Mouse (Mus musculus): Measurements from ENCODE around the gene Scn1b.

Gene Scn1b

DNA sequence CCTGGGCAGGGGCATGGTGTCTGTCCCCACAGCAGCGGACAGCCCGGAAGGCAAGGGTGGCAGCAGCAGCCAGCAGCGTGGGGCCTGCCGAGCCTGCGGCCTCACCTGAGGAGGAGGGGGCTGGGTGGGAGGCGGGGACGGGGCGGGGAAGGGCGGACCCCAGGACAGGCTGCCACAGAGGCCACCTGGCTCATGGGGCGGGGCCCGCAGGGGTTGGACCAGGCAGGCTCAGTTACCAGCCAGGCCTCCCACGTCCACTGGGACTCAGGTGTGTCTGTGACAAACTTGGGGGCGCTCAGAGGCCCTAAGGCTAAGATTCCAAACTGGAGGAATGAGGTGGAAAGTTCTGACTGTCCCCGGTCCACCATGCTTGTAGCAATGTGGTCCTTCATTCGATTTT is 11.6 kb downstream of the Scn1b start, which contains the start of gene Hpn:
Gene Hpn (minus strand): TSS at position 109 of the 400 bp plus-strand sequence.
- DNase-seq, result peak; percentile 84

DNA sequence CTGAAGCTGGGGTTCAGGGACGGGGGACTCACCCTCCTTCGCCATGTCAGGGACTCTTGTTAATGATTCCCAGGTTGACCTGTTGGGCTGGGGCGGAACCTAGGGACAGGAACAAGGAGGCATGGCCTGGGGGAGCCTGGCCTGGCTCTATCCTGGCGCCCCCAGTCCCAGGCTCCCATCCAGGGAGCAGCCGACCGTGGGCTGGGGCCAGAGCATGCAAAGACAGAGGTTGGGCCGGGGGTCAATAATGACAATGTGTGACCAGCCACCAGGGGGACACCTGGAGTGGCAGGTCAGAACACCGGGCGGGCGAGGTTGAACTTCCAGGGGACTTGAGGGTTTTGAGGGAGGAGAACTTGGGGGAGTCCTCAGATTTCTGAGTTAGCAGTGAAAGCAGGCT is 12.2 kb downstream of the Scn1b start:
- peak; percentile 62 for DNase-seq

DNA sequence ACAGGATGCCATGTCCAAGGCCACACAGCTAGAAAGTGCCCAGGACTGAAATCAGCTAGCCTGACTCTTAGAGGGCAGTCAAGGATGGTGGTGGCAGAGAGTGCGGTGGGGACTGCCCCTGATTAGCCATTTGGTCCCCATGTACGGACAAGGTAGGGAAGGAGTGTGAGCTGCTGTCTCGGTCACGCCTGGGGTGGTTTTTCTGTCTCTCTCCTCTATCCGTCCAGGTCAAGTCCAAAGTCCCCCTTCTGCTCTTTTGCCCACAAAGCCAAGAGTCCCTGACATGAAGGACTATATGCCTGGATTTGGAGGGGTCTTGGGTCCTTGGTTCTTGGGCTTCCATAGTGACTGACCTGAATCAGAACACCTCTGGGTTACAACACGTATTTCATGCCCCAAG is 13.0 kb downstream of the Scn1b start:
- DNase-seq, result peak; percentile 50

DNA sequence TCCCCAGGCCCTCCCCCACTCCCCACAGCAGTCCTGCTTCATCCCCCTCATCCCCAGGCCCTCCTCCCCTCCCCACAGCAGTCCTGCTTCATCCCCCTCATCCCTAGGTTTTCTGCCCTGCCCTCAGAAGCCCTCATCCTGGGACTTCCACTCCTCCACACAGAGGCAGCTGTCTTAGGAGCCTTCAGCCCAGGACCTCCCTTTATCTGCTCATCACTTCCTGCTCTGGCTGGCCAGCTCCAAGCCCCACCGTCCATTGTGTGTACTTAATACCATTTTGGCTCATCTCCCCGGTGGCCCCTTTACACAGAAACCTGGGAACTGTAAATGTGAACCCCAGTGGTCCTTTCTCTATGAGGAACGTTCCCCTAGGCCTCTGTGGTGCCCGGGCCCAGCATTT is 14.8 kb downstream of the Scn1b start:
- DNase-seq, result peak; percentile 55

DNA sequence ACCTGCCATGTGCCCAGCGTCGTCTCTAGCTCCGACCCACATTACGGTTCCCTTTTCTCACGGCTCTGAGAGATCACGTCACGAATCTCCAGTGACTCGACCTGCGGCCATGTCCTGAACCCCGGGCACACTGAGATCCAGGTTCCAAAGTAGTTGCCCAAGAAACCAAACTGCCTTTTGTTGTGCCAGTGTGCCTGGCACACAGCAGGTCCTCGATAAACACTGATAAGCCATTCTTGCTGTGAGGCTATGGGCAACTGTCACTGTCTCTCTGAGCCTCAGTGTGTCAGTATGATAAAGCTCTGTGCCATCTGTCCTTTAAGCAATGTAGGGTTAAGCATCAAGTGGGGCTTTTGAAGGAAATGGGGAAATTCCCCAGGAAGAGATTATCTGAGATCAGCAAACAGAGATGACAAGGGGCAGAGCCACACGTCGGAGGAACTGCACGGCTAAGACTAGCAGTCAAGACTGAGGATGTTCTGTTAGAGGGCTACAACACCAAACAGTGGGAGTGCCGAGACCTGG is 15.9 kb downstream of the Scn1b start:
- DNase-seq, result no peak

DNA sequence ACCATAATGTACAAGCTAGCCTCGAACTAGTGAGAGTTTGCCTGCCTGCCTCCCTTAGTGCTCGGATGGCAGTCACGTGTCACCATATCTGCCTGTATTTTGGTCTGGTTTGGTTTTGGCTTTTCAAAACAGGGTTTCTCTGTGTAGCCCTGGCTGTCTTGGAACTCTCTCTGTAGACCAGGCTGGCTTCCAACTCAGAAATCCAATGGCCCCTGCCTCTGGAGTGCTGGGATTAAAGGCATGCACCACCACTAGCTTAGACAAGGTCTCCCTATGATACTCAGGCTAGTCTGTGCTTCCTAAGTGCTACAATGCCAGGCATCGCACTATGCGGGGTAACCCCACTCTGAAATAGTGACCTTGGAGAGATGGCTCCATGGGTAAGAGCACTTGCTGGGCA is 17.0 kb downstream of the Scn1b start:
- DNase-seq, result no peak

DNA sequence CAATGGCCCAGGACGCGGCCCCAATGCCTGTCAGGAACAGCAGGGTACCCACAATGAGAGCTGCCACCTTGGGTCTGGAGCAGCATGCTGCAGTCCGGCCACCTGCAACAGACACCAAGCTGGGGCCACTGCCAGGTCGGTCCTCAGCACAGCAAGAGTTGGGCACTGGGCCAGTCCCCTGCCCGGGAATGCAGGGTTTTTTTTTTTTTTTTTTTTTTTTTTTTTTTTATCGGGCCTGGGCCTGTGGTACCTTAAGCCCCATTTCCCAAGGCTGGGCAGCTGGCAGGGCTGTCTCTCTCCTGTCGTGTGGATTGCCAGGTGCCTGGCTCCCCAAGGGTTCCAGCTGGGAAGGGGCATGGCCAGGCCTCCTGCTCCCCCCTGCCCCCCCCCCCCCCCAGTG is 17.7 kb downstream of the Scn1b start:
- DNase-seq, result peak; percentile 84

DNA sequence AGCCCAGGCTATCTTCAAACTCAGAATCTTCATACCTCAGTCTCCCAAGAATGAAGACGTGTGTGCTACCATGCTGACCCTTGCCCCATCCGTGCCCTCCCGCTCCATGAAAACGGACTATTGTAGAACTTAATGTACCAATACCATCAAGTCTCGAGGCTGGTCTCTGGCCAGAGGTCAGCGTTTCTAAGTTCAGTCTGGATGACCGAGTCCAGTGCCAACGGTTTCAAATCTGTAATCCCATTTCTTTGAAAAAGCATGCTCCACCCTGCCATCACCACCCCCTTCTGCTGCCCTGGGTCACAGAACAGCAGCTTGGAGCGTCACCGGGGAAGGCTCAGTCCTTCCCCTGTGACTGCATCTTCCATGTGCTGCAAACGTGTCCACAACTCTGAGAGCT is 19.0 kb downstream of the Scn1b start:
- no peak for DNase-seq

DNA sequence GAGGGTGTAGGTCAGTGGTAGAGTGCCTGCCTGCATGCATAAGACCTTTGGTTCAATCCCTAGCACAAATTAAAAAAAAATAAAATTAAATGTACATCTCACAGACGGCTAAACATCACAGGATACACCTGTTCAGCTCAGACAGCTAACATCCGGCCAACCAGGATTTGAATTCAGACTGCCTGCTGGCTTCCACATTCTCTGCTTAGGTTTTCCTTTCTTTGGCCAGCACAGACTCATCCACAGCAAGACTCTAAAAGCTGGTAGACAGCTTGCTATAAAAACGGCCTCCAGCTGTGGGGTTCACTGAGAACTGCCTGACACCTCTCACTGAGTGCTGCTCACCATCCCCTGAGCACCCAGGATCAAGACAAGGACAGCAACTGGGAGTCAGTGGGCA is 20.6 kb downstream of the Scn1b start:
- DNase-seq, result no peak

DNA sequence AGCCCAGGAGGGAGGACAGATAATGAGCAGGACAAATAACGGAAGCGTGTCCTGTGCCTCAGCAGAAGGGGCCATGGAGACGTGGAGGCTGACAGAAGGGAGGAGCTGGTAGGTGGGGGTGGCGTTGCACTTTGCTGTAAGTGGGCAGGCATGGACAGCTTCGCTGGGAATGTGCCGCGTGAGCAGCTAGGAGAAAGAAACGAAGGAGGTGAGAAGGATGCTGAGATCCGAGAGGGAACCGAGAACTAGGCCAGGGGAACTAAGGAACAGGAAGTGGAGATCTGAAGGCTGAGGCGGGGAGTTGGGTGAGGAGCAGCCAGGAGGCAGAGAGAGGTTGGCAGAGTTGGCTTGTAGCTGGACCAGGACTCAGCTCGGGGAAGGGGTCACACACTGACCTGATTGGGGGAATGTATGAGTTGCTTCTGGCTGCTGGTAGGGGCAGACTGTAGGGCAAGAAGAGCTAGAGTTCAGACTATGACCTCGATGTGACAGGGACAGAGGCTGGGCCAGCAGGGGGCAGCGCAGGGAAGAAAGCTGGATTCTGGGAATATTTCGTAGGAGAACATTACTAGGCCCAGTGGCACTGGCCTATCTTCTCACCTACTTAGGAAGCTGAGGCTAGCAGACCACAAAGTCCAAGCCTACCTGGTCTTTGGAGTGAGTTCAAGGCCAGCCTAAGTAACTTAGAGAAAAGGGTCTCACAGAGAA is 21.6 kb downstream of the Scn1b start:
- DNase-seq, result peak; percentile 81

DNA sequence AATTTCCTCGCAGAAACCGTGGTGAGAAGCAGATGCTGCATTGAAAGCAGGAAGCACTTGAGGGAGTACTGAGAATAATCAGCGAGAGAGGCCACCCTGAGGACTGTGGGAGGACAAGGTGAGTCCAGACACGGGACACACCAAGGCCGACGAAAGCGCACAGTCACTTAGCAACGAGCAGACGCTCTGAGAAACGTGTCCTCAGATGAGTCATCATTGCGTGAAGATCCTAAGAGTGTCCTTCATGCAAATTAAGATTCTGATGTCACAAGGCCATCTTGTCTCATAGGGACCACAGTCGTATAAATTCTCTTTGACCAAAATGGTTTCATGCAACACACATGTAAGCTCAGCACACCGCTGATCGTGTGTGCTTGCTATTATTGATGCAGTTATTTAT is 26.0 kb downstream of the Scn1b start:
- DNase-seq, result no peak

DNA sequence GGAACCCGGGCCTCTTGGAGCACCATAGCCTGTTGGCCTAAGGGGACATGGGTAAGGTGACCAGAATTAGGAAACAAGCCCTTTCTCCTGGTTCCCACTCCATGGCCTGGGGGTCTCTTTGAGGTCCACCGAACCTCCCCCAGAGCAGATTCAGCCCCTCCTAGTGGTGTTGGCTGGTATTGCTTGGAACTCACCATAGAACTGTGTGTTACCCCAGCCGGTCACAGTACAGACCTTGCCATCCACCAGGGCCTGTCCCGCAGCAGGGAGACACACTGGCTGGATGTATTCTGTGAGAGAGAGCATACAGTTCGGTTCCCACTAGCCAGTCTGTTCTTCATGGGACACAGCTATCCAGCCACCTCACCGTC is 27.2 kb downstream of the Scn1b start:
- DNase-seq, result no peak

DNA sequence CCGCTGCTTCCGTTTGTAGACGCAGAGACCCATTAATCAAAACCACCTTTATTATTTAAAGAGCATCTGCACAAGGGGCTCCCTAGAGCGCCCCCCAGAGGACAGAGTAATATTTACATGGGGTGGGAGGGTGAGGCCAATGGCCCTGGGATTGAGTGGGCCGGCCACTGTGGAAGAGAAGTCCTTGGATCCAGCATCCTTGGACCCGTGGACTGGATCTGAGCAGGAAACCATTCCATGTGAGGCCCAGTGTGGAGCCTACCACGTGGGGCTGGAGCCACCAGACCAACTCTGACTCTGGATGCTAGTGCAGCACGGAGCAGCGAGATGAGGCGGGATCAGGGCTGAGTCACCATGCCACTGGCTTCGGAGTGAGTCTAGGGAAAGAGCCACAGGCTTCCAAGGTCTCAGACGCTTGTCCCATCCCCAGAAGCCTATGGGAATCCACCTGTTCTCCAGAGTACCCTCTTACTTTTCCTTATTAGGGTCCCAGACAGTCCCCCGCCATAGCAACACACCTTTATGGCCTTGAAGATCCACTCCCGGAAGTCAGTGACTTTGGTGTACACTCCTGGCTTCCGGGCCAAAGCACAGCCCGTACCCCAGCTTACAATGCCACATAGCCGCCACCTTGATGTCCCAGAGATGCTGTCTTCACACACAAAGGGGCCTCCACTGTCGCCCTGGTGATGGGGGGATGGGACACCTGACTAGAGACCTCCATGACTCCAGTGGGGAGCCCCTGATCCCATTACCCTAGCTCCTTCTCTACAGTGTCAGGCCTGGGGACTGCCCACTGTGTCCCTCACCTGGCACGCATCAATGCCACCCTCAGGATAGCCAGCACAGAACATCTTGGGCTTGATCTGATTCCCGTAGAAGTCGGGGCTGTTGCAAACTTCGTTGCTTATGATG is 27.8 kb downstream of the Scn1b start:
- DNase-seq, result peak; percentile 53

DNA sequence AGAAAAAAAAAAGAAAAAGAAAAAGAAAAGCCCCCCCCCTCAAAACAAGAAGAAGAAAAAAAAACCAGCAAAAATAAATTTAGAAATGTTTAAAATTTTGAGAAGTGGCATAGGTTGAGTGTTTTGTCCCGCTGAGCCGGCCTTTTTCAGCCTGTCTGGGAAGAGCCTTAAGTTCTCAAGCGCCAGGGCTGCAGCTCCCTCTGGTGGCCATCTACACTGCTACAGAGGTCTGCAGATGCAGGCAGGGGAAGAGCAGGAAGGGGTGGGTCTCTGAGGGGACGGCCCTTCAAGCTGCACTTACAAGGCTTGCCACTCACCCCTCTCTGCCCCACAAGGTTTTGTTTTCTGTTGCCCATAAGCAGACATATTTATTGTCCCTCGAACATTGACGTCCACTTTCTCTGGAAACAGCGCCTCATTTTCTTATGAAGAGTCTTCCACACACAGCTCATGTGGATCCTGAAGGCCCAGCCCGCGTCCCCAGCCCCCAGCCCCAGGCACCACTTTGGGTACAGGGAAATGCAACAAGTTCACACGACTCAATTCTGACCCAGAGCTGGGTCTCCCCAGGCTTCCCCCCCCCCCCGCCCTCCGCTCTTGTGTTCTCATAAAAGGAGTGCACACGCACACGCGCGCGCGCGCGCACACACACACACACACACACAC is 29.1 kb downstream of the Scn1b start:
- peak; percentile 97 for DNase-seq

DNA sequence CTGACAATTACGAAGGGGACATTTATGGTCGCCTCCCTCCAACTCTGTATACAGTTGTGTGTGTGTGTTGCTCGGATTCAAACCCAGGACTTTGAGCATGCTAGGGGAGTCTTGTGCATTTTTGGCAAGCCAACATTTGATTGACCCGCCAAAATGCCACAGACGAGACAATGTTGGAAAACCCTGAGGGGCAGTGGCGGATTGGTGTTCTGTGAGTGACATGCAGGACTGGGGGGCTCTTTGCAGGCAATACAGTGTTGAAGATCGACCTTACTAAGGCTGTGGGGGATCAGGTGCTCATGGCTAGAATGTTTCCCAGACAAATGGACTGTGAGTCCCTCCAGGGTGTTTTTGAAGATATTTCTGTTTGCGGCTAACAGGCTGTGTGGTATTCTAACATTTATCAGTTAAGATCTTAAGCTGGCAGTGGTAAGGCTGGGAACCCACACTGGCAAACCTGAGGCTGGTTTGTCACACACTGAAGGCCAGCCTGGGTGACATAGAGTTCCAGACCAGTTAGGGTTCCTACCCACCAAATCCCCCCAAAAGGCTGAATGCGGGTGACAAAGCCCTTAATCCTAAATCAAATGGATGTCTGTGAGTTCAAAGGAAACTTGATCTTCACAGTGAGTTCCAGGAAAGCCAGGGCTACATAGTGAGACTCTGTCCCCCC is 29.8 kb downstream of the Scn1b start:
- DNase-seq, result no peak

DNA sequence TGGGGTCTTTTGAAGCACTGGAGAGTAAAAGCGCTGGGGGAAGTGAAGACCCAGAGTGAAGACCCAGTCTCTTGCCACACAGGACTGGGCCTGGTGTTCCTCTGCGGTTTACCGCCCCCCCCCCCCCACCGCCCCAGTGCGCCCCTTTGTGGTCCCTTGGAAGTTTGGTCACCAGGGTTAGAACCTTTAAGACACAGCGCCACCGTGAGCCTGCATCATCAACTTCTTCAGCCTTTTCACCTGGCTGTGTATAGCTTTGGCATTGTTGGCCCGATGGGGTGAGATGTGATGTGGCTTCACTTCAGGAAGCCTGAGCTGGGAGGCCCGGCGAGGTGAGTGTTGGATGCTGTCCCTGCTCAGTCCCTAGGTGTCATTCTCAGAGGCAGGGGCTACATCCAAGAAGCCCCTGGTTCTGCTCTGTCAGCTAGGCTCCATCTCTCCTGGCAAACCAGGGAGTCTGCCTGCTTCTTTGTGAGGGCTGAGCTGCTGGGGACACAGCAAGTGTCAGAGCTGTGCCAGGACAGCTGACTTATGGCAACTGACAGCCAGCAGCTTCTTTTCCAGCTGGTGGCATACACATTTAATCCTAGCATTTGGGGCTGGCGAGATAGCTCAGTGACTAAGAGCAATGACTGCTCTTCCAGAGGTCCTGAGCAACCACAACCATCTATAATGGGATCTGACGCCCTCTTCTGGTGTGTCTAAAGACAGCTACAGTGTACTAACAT is 31.9 kb downstream of the Scn1b start:
- DNase-seq, result no peak

DNA sequence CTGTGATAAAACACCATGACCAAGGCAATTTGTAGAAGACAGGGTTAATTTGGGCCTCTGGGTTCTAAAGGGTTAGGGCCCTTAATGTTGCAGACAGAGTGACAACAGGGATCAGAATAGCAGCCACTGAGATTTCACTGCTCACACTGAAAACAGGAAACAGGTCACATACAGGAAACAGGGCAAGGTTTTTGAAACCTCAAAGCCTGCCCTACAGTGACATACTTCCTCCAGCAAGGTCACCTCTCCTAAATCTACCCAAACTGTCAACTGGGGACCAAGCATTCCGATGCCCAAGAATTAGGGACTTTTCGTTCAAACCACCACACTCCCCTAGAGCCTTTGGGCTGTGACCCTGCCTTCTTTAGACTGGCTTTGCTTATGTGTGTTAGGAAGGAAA is 37.1 kb downstream of the Scn1b start:
- DNase-seq, result no peak

DNA sequence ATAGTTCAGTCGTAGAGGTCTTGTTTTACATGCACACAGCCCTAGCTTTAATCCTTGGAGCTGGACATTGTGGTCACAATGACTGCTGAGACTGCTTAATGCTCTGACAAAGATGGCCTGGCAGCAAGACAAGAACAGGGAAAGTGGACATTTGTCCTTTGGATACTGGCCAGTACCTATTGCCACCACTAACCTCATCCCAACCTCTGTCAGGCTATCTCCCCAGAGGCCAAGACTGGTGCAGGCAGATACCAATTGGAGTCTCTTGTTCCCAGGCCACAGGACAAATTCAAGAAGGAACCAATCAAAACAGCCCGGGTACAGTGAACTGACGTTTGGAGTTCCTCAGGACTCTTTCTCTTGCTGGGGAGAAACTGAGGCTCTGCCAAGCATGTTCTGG is 38.6 kb downstream of the Scn1b start:
- DNase-seq, result no peak

DNA sequence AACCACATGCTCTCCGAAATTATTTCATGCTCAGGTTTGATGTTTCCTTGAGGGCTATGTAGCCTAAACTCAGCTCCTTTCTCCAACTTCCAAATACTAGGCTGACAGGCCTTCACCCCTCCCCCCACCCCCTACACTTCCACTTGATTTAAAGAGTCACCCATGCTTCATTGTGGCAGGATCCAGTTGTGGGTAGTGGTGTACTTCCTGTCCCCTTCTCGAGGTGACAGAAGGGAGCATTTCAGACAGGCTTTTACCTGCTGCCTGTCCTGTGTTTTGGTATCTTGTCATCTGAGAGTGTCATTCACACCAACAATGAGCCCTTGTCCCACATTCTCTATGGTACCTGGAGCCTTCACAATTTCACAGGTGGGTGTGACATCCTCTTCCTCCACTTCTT is 39.5 kb downstream of the Scn1b start:
- no peak for DNase-seq

DNA sequence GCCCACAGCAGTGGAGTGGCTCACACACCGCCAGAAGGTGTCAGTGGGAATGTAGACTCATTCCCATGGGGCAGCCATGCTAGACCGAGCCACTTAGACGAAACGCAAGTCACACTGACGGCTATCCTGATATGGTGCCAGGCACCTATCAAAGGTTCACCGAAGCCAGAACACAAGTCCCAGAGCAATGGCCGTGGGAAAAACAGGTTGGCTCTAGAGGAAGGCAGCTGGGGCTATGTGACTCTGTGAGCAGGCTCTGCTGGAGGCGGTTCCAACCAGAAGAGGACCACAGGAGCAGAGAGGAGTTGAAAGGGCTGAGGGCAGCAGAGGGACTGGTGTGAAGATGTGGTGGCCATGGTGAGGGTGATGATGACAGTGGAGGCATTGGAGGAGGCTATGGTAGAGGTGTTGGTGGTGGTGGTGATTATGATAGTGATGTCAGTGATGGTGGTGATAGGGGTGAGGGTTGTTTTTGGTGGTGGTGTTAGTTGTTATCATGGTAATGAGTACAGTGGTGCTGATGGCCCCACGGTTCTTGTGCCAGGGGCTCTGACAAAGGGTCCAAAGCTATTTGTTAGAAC is 40.5 kb downstream of the Scn1b start:
- DNase-seq, result no peak

DNA sequence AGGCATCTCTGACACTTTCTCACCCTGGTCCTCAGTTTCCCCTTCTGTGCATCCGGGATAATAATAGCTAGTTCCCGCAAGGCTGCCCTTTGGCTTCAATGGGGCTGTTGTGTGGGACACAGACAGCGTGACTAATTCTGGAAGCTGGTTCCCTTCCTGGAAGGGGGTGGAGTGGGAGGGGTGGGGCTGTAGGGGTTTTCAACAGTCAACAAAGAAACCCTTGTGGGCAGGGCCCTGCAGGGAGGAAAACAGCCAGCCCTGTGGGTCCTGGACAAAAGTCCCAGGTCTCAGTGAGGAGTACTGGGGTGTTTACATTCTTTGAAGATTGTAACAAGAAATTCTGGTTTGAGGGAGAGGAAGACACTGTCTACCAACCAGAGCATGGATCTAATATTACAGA is 41.6 kb downstream of the Scn1b start:
- DNase-seq, result peak; percentile 58

DNA sequence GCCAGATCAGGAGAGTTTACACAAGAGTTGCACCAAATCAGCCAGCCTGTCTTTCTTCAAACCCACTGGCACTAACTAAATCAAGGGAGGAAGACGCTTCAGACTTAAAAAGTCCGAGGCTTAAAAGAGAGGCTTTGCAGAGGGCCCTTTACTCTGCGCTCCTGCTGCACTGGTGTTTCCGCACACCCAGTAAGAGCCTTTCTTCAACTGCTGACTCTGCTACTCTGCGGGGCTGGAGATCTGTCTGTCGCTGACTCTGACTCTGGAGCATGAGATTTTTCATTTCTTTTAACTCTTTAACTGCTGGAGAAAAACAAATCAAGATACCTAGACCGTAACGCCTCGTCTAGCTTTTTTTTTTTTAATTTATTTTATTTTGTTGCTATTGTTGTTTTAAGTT is 42.7 kb downstream of the Scn1b start:
- peak; percentile 45 for DNase-seq

All from kidney, postnatal 10 days (tissue).